Mouse (Mus musculus) megakaryocyte, adult 5-6 weeks (primary cell): ENCODE data around the gene Lyzl4. TPM values are rescaled to one million over a fixed set of nuclear protein-coding genes. Genes with fewer than 3 reads are reported as not detected.

ENCODE experiments used
- ATAC-seq: 2 replicates; pipeline ENCODE4 v1.8.0; 2016; ENCODE audit warnings: mild to moderate bottlenecking, inconsistent platforms; ENCODE audit not compliant: poor library complexity, severe bottlenecking
- total RNA-seq, 2 experiments: library from RNA; stranded (forward) in 1 of 2; stranded (reverse) in 1 of 2; fragments of 153-499, 151-499 nt in 1 of 2; fragments of 221-1000, 200-1000 nt in 1 of 2; gene quantifications; 2 replicates each; pipeline versions ENCODE4 v1.2.3 to v1.2.4; 2015 to 2017

Gene Lyzl4
- total RNA-seq, 2 experiments from 2014 or later = not detected

DNA sequence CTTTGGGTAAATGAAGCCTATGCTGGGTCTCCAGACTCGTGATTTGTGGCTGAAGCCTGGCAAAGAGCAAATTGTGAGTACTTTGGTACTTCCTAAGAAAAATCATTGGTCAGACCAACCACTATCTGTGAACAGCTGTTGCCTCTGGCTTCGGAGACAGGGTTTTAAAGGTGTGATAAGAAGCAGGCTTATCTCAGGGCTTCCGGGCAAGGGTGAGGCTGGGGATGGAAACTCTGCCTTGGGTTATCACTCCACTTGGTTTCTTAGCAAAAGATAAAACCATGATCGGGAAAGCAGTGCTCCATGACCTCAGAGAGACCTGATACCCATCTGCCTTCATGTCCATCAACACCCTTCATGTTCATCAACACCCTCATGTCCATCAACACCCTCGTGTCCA lies 92.9 kb downstream of the Lyzl4 start:
- no peak for ATAC-seq

DNA sequence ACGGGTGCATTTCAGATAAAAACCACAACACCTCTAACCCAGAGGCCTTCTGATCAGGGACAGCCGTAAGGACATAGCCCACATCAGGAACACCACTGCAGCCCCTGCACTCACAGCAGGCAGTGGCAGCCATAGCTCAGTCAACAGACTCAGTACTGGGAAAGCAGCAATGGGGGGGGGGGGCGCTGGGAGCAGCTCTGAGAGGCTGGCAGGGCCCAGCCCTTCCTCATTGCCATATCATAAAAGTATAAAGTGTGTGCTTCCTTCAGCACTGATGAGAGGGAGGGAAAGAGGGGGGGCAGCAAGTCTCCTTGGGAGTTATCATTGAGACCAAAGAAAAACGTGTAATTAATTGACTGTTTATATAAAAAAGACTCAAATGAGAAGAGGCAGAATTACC lies 94.5 kb downstream of the Lyzl4 start:
- ATAC-seq = no peak

DNA sequence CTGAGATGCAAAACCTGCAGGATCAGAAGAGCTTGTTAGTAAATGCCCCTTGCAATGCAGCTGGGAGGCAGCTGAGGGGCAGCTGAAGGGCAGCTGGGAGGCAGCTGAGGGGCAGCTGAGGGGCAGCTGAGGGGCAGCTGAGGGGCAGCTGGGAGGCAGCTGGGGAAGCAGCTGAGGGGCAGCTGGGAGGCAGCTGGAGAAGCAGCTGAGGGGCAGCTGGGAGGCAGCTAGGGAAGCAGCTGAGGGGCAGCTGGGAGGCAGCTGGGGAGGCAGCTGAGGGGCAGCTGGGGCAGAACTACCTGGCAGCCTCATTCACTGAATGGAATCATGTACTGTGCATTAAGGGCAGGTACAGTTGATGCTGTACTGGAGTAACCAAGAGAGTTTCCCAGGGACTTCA lies 100.4 kb downstream of the Lyzl4 start:
- no peak for ATAC-seq

DNA sequence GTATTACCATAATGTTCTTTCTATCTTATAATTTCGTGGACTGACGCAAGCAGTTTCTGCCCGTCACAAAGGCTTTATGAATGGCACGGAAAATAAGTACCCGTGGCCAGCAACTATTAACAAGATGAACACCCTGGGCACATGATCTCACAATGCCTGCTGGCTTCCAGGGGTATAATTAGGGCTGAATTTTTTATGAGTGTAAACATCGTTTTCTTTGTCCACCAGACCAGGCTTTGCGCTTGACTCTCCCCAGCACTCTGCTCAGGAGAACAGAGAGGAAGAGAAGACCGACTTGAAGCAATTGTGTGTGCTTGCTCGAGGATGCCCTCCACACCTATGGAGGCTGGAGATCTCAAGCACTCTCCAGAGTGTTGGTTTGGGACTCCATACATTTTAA lies 109.3 kb downstream of the Lyzl4 start:
- ATAC-seq = no peak

DNA sequence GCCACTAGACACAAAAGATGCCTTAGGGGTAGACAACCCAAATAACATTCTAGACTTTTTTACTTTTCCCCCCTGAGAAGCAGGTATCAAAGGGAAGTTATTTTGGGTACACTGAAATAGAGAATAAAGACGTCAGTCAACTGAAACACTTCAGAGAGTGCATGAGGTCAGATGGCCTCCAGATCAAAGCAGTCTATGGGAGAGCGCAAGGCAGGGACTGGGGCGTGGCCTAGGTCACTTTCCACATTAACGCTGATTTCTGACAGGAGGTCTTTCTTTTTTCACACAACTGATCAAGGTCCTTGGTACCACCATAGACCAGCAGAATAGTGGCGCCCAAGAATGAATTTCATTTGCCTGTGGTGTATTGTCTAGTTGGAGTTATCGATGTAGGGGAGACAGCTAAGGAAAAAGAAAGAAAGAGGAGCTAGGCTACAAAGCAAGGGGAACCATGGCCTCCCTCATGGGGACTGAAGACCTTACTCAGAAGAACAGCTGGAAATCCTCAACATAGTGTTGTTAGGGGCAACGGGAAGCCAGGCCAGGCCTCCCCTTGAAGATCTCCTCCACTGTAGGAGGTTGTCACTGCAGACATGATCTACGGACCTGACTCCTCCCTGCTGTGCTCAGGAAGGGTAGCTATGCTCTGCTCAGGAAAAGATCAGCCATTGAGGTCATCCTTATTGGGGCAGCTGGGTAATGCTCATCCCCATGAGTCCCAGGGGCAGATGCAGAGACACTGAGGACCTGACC lies 113.1 kb downstream of the Lyzl4 start:
- no peak for ATAC-seq

Other genes starting within 250 kb of the Lyzl4 start
- not detected in 2 replicates for gene Cck, start 146.4 kb downstream of the Lyzl4 start, total RNA-seq (2015)
- not detected in 2 replicates for gene Cck, start 146.4 kb downstream of the Lyzl4 start, total RNA-seq (2017)
- gene Vipr1, start 620 bp upstream of the Lyzl4 start, total RNA-seq (2015) = 0.18 and 1.3 TPM in 2 replicates
- 0.28 and 0.55 TPM in 2 replicates for gene Vipr1, start 620 bp upstream of the Lyzl4 start, total RNA-seq (2017)
- 5.9 and 8.6 TPM in 2 replicates for gene Sec22c, start 63.4 kb upstream of the Lyzl4 start, total RNA-seq (2015)
- 4.4 and 5.2 TPM in 2 replicates for gene Sec22c, start 63.4 kb upstream of the Lyzl4 start, total RNA-seq (2017)
- 36.2 and 39.1 TPM in 2 replicates for gene Ss18l2, start 68.2 kb upstream of the Lyzl4 start, total RNA-seq (2015)
- 29.8 and 35.7 TPM in 2 replicates for gene Ss18l2, start 68.2 kb upstream of the Lyzl4 start, total RNA-seq (2017)
- gene Nktr, start 77.1 kb upstream of the Lyzl4 start, total RNA-seq (2015) = 72.1 and 87.3 TPM in 2 replicates
- gene Nktr, start 77.1 kb upstream of the Lyzl4 start, total RNA-seq (2017) = 69.6 and 110 TPM in 2 replicates
- gene Zfp651, start 117.2 kb upstream of the Lyzl4 start, total RNA-seq (2015) = not detected in 2 replicates
- gene Zfp651, start 117.2 kb upstream of the Lyzl4 start, total RNA-seq (2017) = not detected in 2 replicates
- gene Klhl40, start 135.5 kb upstream of the Lyzl4 start, total RNA-seq (2015) = not detected in 2 replicates
- not detected in 2 replicates for gene Klhl40, start 135.5 kb upstream of the Lyzl4 start, total RNA-seq (2017)
- gene Hhatl, start 150.4 kb upstream of the Lyzl4 start, total RNA-seq (2015) = not detected in 2 replicates
- gene Hhatl, start 150.4 kb upstream of the Lyzl4 start, total RNA-seq (2017) = not detected in 2 replicates
- not detected in 2 replicates for gene Ccdc13, start 197.4 kb upstream of the Lyzl4 start, total RNA-seq (2015)
- not detected in 2 replicates for gene Ccdc13, start 197.4 kb upstream of the Lyzl4 start, total RNA-seq (2017)
- gene Higd1a, start 216.3 kb upstream of the Lyzl4 start, total RNA-seq (2015) = 64.0 and 80.3 TPM in 2 replicates
- gene Higd1a, start 216.3 kb upstream of the Lyzl4 start, total RNA-seq (2017) = 9.5 and 13.5 TPM in 2 replicates